Mouse (Mus musculus): Measurements from ENCODE around the gene Srsf3. TPM values are rescaled to one million over a fixed set of nuclear protein-coding genes. Genes with fewer than 3 reads are reported as not detected.

Gene Srsf3
- polyA plus RNA-seq, 1 experiment = 110 TPM

- peak; percentile 39; the same call in 1 of the 2 replicates for TF ChIP-seq CTCF (IDR thresholded peaks at IDR 0.05; ENCODE audit: extremely low read depth, insufficient read depth, low read length)
- TF ChIP-seq POLR2A (IDR thresholded peaks at IDR 0.05; ENCODE audit: extremely low read depth, insufficient read depth, low read length) = no peak
- Histone ChIP-seq H3K4me3 (ENCODE audit: insufficient read depth, low read length) (no peak overlapping the region), H3K27ac (ENCODE audit: insufficient read depth, low read length) (no peak overlapping the region), H3K4me1 (ENCODE audit: control insufficient read depth, insufficient read depth, low read length) (no peaks in the 10 kb centered on the region)
These were observed 16.8 kb upstream of the Srsf3 start for GRCm38 (mm10) chr17:29015638-29016037.

- Histone ChIP-seq H3K4me1 (ENCODE audit: control insufficient read depth, insufficient read depth, low read length) (no peaks in the 10 kb centered on the region), H3K4me3 (ENCODE audit: insufficient read depth, low read length) (no peak overlapping the region), H3K27ac (ENCODE audit: insufficient read depth, low read length) (no peak overlapping the region)
- TF ChIP-seq POLR2A (IDR thresholded peaks at IDR 0.05; ENCODE audit: extremely low read depth, insufficient read depth, low read length) (no peak), CTCF (IDR thresholded peaks at IDR 0.05; ENCODE audit: extremely low read depth, insufficient read depth, low read length) (no peak)
These were observed 15.7 kb upstream of the Srsf3 start for GRCm38 (mm10) chr17:29016705-29017104.

- Histone ChIP-seq H3K27ac (ENCODE audit: insufficient read depth, low read length) (no peak overlapping the region), H3K4me1 (ENCODE audit: control insufficient read depth, insufficient read depth, low read length) (no peaks in the 10 kb centered on the region), H3K4me3 (ENCODE audit: insufficient read depth, low read length) (no peak overlapping the region)
- TF ChIP-seq POLR2A (IDR thresholded peaks at IDR 0.05; ENCODE audit: extremely low read depth, insufficient read depth, low read length) = no peak
- 0 out of 2 replicates have a peak, but pooled peaks have one; percentile 14 for TF ChIP-seq CTCF (IDR thresholded peaks at IDR 0.05; ENCODE audit: extremely low read depth, insufficient read depth, low read length)
These were observed 14.0 kb upstream of the Srsf3 start for GRCm38 (mm10) chr17:29018292-29018984.

GRCm38 (mm10) chr17:29019391-29019790 is 13.0 kb upstream of the Srsf3 start:
- Histone ChIP-seq H3K4me3 (ENCODE audit: insufficient read depth, low read length) (no peak overlapping the region), H3K27ac (ENCODE audit: insufficient read depth, low read length) (no peak overlapping the region), H3K4me1 (ENCODE audit: control insufficient read depth, insufficient read depth, low read length) (no peaks in the 10 kb centered on the region)
- TF ChIP-seq POLR2A (IDR thresholded peaks at IDR 0.05; ENCODE audit: extremely low read depth, insufficient read depth, low read length) = no peak
- no peak for TF ChIP-seq CTCF (IDR thresholded peaks at IDR 0.05; ENCODE audit: extremely low read depth, insufficient read depth, low read length)

GRCm38 (mm10) chr17:29020444-29020843 is 12.0 kb upstream of the Srsf3 start:
- Histone ChIP-seq H3K4me1 (ENCODE audit: control insufficient read depth, insufficient read depth, low read length) (no peaks in the 10 kb centered on the region), H3K4me3 (ENCODE audit: insufficient read depth, low read length) (no peak overlapping the region), H3K27ac (ENCODE audit: insufficient read depth, low read length) (no peak overlapping the region)
- TF ChIP-seq CTCF (IDR thresholded peaks at IDR 0.05; ENCODE audit: extremely low read depth, insufficient read depth, low read length) (peak; percentile 31; the same call in 1 of the 2 replicates), POLR2A (IDR thresholded peaks at IDR 0.05; ENCODE audit: extremely low read depth, insufficient read depth, low read length) (no peak)

- no peak overlapping the region for H3K4me3 ChIP-seq (ENCODE audit: insufficient read depth, low read length)
- no peak for TF ChIP-seq POLR2A (IDR thresholded peaks at IDR 0.05; ENCODE audit: extremely low read depth, insufficient read depth, low read length)
- TF ChIP-seq CTCF (IDR thresholded peaks at IDR 0.05; ENCODE audit: extremely low read depth, insufficient read depth, low read length) = peak; percentile 38
- no peak overlapping the region for H3K27ac ChIP-seq (ENCODE audit: insufficient read depth, low read length)
- 0 out of 2 replicates have a peak, but pooled peaks cover 1% of the 10 kb centered on the region for H3K4me1 ChIP-seq (ENCODE audit: control insufficient read depth, insufficient read depth, low read length)
These were observed 10.1 kb upstream of the Srsf3 start for GRCm38 (mm10) chr17:29022230-29022819.

GRCm38 (mm10) chr17:29023346-29023745 is 9.1 kb upstream of the Srsf3 start:
- no peak overlapping the region for H3K27ac ChIP-seq (ENCODE audit: insufficient read depth, low read length)
- H3K4me1 ChIP-seq (ENCODE audit: control insufficient read depth, insufficient read depth, low read length) = 0 out of 2 replicates have a peak, but pooled peaks cover 1% of the 10 kb centered on the region
- no peak for TF ChIP-seq CTCF (IDR thresholded peaks at IDR 0.05; ENCODE audit: extremely low read depth, insufficient read depth, low read length)
- TF ChIP-seq POLR2A (IDR thresholded peaks at IDR 0.05; ENCODE audit: extremely low read depth, insufficient read depth, low read length) = no peak
- no peak overlapping the region for H3K4me3 ChIP-seq (ENCODE audit: insufficient read depth, low read length)

GRCm38 (mm10) chr17:29024047-29024892 is 8.2 kb upstream of the Srsf3 start:
- no peak for TF ChIP-seq CTCF (IDR thresholded peaks at IDR 0.05; ENCODE audit: extremely low read depth, insufficient read depth, low read length)
- no peak for TF ChIP-seq POLR2A (IDR thresholded peaks at IDR 0.05; ENCODE audit: extremely low read depth, insufficient read depth, low read length)
- 0 out of 2 replicates have a peak, but pooled peaks cover 1% of the 10 kb centered on the region for H3K4me1 ChIP-seq (ENCODE audit: control insufficient read depth, insufficient read depth, low read length)

GRCm38 (mm10) chr17:29024896-29025565 is 7.4 kb upstream of the Srsf3 start:
- Histone ChIP-seq H3K4me3 (ENCODE audit: insufficient read depth, low read length) (no peak overlapping the region), H3K4me1 (ENCODE audit: control insufficient read depth, insufficient read depth, low read length) (0 out of 2 replicates have a peak, but pooled peaks cover 1% of the 10 kb centered on the region), H3K27ac (ENCODE audit: insufficient read depth, low read length) (no peak overlapping the region)
- TF ChIP-seq CTCF (IDR thresholded peaks at IDR 0.05; ENCODE audit: extremely low read depth, insufficient read depth, low read length) = no peak
- no peak for TF ChIP-seq POLR2A (IDR thresholded peaks at IDR 0.05; ENCODE audit: extremely low read depth, insufficient read depth, low read length)

More at GRCm38 (mm10) chr17:29024047-29024892, 8.2 kb upstream of the Srsf3 start:
- Histone ChIP-seq H3K4me3 (ENCODE audit: insufficient read depth, low read length) (no peak overlapping the region), H3K27ac (ENCODE audit: insufficient read depth, low read length) (no peak overlapping the region)

Data from cortical plate, adult 2 months (tissue).